Mouse (Mus musculus) brain, adult 10 weeks (tissue): ENCODE measurements around the gene Dock2. TPM values are rescaled to one million over a fixed set of nuclear protein-coding genes. Genes with fewer than 3 reads are reported as not detected.

Experiments
- polyA plus RNA-seq: library from polyadenylated mRNA; stranded (reverse); fragments of 350-450 nt; fragmentation: Illumina TruSeq; extraction: RNeasy Lipid Tissue Mini Kit (QIAGEN cat#74804); gene quantifications from one replicate; pipeline ENCODE4 v1.2.3, GENCODE M21; 2015; ENCODE audit warnings: low read depth, low replicate concordance

Dock2 gene
- 1.3 TPM for polyA plus RNA-seq

GRCm38 (mm10) chr11:34783587-34784043 lies at the start of gene Dock2:
TSS of gene Dock2 (minus strand) at chr11:34783892.

GRCm38 (mm10) chr11:34314534-34315379 lies 468.9 kb downstream of the Dock2 start, which contains the start of gene Fam196b:
TSS of gene Fam196b (plus strand) at chr11:34314822.

GRCm38 (mm10) chr11:34207989-34208388 lies 575.7 kb downstream of the Dock2 start, which contains the start of gene Foxi1:
TSS of gene Foxi1 (minus strand) at chr11:34208089.

Other genes with a start within 250 kb of the Dock2 start
- gene Spdl1, start 49.7 kb upstream of the Dock2 start, polyA plus RNA-seq = 0.25 TPM